Mouse (Mus musculus): ENCODE data around the gene Gm973. TPM values are rescaled to one million over a fixed set of nuclear protein-coding genes. Genes with fewer than 3 reads are reported as not detected.

Gene Gm973
- polyA plus RNA-seq, 1 experiment, result 4.7 TPM

- WGBS, result 82% methylated on average over 6 of the region's 6 CpGs
These were observed 34.2 kb downstream of the Gm973 start for GRCm38 (mm10) chr1:59550227-59550626.

GRCm38 (mm10) chr1:59550996-59551395 lies 34.9 kb downstream of the Gm973 start:
- no peaks in the 10 kb centered on the region for H3K4me1 ChIP-seq (ENCODE audit: control insufficient read depth, insufficient read depth, low read length)
- WGBS, result 65% methylated on average over 11 of the region's 11 CpGs
- no peak for DNase-seq
- no peak overlapping the region for H3K27ac ChIP-seq (ENCODE audit: insufficient read depth, low read length)
- no peak overlapping the region for H3K4me3 ChIP-seq (replicated peaks; ENCODE audit: insufficient read depth, low read depth, low read length)
- no peak for TF ChIP-seq POLR2A (IDR thresholded peaks at IDR 0.05; ENCODE audit: borderline replicate concordance, insufficient read depth, low read length)
- no peak for TF ChIP-seq CTCF (IDR thresholded peaks at IDR 0.05; ENCODE audit: borderline replicate concordance, insufficient read depth, low read depth, low read length)
- no peaks in the 10 kb centered on the region for H3K27me3 ChIP-seq (ENCODE audit: control insufficient read depth, insufficient read depth, low read length)

More at GRCm38 (mm10) chr1:59550227-59550626, 34.2 kb downstream of the Gm973 start:
- Histone ChIP-seq H3K4me3 (replicated peaks; ENCODE audit: insufficient read depth, low read depth, low read length) (no peak overlapping the region), H3K4me1 (ENCODE audit: control insufficient read depth, insufficient read depth, low read length) (no peaks in the 10 kb centered on the region), H3K27ac (ENCODE audit: insufficient read depth, low read length) (no peak overlapping the region), H3K27me3 (ENCODE audit: control insufficient read depth, insufficient read depth, low read length) (no peaks in the 10 kb centered on the region)
- TF ChIP-seq CTCF (IDR thresholded peaks at IDR 0.05; ENCODE audit: borderline replicate concordance, insufficient read depth, low read depth, low read length) (no peak), POLR2A (IDR thresholded peaks at IDR 0.05; ENCODE audit: borderline replicate concordance, insufficient read depth, low read length) (no peak)
- DNase-seq, result no peak

- DNase-seq, result no peak
- H3K27me3 ChIP-seq (ENCODE audit: control insufficient read depth, insufficient read depth, low read length), result no peaks in the 10 kb centered on the region
- H3K4me1 ChIP-seq (ENCODE audit: control insufficient read depth, insufficient read depth, low read length), result no peaks in the 10 kb centered on the region
- no peak overlapping the region for H3K4me3 ChIP-seq (replicated peaks; ENCODE audit: insufficient read depth, low read depth, low read length)
- WGBS, result 63% methylated on average over 5 of the region's 5 CpGs
- TF ChIP-seq POLR2A (IDR thresholded peaks at IDR 0.05; ENCODE audit: borderline replicate concordance, insufficient read depth, low read length) (no peak), CTCF (IDR thresholded peaks at IDR 0.05; ENCODE audit: borderline replicate concordance, insufficient read depth, low read depth, low read length) (no peak)
- no peak overlapping the region for H3K27ac ChIP-seq (ENCODE audit: insufficient read depth, low read length)
These were observed 37.6 kb downstream of the Gm973 start for GRCm38 (mm10) chr1:59553708-59554107.

- Histone ChIP-seq H3K27me3 (ENCODE audit: control insufficient read depth, insufficient read depth, low read length) (no peaks in the 10 kb centered on the region), H3K27ac (ENCODE audit: insufficient read depth, low read length) (no peak overlapping the region), H3K4me1 (ENCODE audit: control insufficient read depth, insufficient read depth, low read length) (peaks cover 23% of the 10 kb centered on the region), H3K4me3 (replicated peaks; ENCODE audit: insufficient read depth, low read depth, low read length) (no peak overlapping the region)
- DNase-seq, result no peak
- 93% methylated on average over 2 of the region's 2 CpGs for WGBS
- TF ChIP-seq CTCF (IDR thresholded peaks at IDR 0.05; ENCODE audit: borderline replicate concordance, insufficient read depth, low read depth, low read length), result no peak
- no peak for TF ChIP-seq POLR2A (IDR thresholded peaks at IDR 0.05; ENCODE audit: borderline replicate concordance, insufficient read depth, low read length)
These were observed 47.5 kb downstream of the Gm973 start for GRCm38 (mm10) chr1:59563581-59563980.

- WGBS, result 78% methylated on average over 5 of the region's 5 CpGs
- Histone ChIP-seq H3K27ac (ENCODE audit: insufficient read depth, low read length) (peak overlapping the region; percentile 80), H3K4me1 (ENCODE audit: control insufficient read depth, insufficient read depth, low read length) (peaks cover 23% of the 10 kb centered on the region), H3K27me3 (ENCODE audit: control insufficient read depth, insufficient read depth, low read length) (no peaks in the 10 kb centered on the region), H3K4me3 (replicated peaks; ENCODE audit: insufficient read depth, low read depth, low read length) (no peak overlapping the region)
- no peak for TF ChIP-seq CTCF (IDR thresholded peaks at IDR 0.05; ENCODE audit: borderline replicate concordance, insufficient read depth, low read depth, low read length)
- TF ChIP-seq POLR2A (IDR thresholded peaks at IDR 0.05; ENCODE audit: borderline replicate concordance, insufficient read depth, low read length), result no peak
- no peak for DNase-seq
These were observed 49.7 kb downstream of the Gm973 start for GRCm38 (mm10) chr1:59565804-59566203.

- peak; percentile 47 to 48 for DNase-seq
- Histone ChIP-seq H3K4me3 (replicated peaks; ENCODE audit: insufficient read depth, low read depth, low read length) (no peak overlapping the region), H3K27ac (ENCODE audit: insufficient read depth, low read length) (peak overlapping the region; percentile 80), H3K4me1 (ENCODE audit: control insufficient read depth, insufficient read depth, low read length) (peaks cover 23% of the 10 kb centered on the region), H3K27me3 (ENCODE audit: control insufficient read depth, insufficient read depth, low read length) (no peaks in the 10 kb centered on the region)
- 18% methylated on average over 7 of the region's 7 CpGs for WGBS
- TF ChIP-seq CTCF (IDR thresholded peaks at IDR 0.05; ENCODE audit: borderline replicate concordance, insufficient read depth, low read depth, low read length) (no peak), POLR2A (IDR thresholded peaks at IDR 0.05; ENCODE audit: borderline replicate concordance, insufficient read depth, low read length) (no peak)
These were observed 50.2 kb downstream of the Gm973 start for GRCm38 (mm10) chr1:59566281-59566680.

GRCm38 (mm10) chr1:59566926-59567325 lies 50.9 kb downstream of the Gm973 start:
- peak; percentile 87 to 95 for DNase-seq
- Histone ChIP-seq H3K27me3 (ENCODE audit: control insufficient read depth, insufficient read depth, low read length) (no peaks in the 10 kb centered on the region), H3K4me3 (replicated peaks; ENCODE audit: insufficient read depth, low read depth, low read length) (no peak overlapping the region), H3K4me1 (ENCODE audit: control insufficient read depth, insufficient read depth, low read length) (peaks cover 23% of the 10 kb centered on the region), H3K27ac (ENCODE audit: insufficient read depth, low read length) (peak overlapping the region; percentile 81)
- no peak; the same call in 1 of the 2 replicates for TF ChIP-seq POLR2A (IDR thresholded peaks at IDR 0.05; ENCODE audit: borderline replicate concordance, insufficient read depth, low read length)
- no peak for TF ChIP-seq CTCF (IDR thresholded peaks at IDR 0.05; ENCODE audit: borderline replicate concordance, insufficient read depth, low read depth, low read length)
- WGBS, result 7% methylated on average over 6 of the region's 6 CpGs

- H3K4me1 ChIP-seq (ENCODE audit: control insufficient read depth, insufficient read depth, low read length), result peaks cover 23% of the 10 kb centered on the region
These were observed 51.5 kb downstream of the Gm973 start for GRCm38 (mm10) chr1:59567521-59567920.

More at GRCm38 (mm10) chr1:59567521-59567920, 51.5 kb downstream of the Gm973 start:
- WGBS, result 24% methylated on average over 4 of the region's 4 CpGs
- Histone ChIP-seq H3K27ac (ENCODE audit: insufficient read depth, low read length) (peak overlapping the region; percentile 81), H3K27me3 (ENCODE audit: control insufficient read depth, insufficient read depth, low read length) (no peaks in the 10 kb centered on the region), H3K4me3 (replicated peaks; ENCODE audit: insufficient read depth, low read depth, low read length) (no peak overlapping the region)
- DNase-seq, result peak; percentile 72 to 80
- no peak for TF ChIP-seq CTCF (IDR thresholded peaks at IDR 0.05; ENCODE audit: borderline replicate concordance, insufficient read depth, low read depth, low read length)
- TF ChIP-seq POLR2A (IDR thresholded peaks at IDR 0.05; ENCODE audit: borderline replicate concordance, insufficient read depth, low read length), result no peak

All from cerebellum, adult 2 months (tissue).